Comparison of ENCODE assay signal across 8 mouse cellular contexts in genomic region chr15:91572421-91573069, GRCm38 (mm10). TPM values are rescaled to one million over a fixed set of nuclear protein-coding genes. Genes with fewer than 3 reads are reported as not detected.
A peak's percentile ranks its signal among the peaks of the same experiment; 100 is the strongest.
DNase-seq lines count a peak whose midpoint lies in the region; ATAC-seq and TF ChIP-seq lines count a peak whose summit lies in the region.

No protein-coding gene starts in this region.

- no peaks in the 10 kb centered on the region for H3K36me3 ChIP-seq in heart, adult 2 months (ENCODE audit: control insufficient read depth, insufficient read depth, low read length)
- H3K36me3 ChIP-seq in kidney, embryonic 16.5 days (ENCODE audit: insufficient read depth, low read length) = no peaks in the 10 kb centered on the region
- no peaks in the 10 kb centered on the region for H3K36me3 ChIP-seq in splenic B cell, adult 2 months (ENCODE audit: control insufficient read depth, insufficient read depth, low read length, poor library complexity, severe bottlenecking)

- no peak for TF ChIP-seq POLR2A in heart, adult 2 months (IDR thresholded peaks at IDR 0.05; ENCODE audit: insufficient read depth, low read depth, low read length)

- WGBS in heart, adult 2 months = under 1% methylated on average over 91 of the region's 91 CpGs
- WGBS in kidney, embryonic 16.5 days = under 1% methylated on average over 90 of the region's 91 CpGs

- no peak for TF ChIP-seq EP300 in heart, adult 2 months (IDR thresholded peaks at IDR 0.05; ENCODE audit: insufficient read depth, low read depth, low read length)

- DNase-seq in urinary bladder, postnatal 14 days (ENCODE audit: low spot score) = peak; percentile 19
- DNase-seq in urinary bladder, postnatal 10 days (ENCODE audit: low spot score) = no peak
- peak; percentile 52 to 57 for DNase-seq in cerebellum, postnatal 36 days
- DNase-seq in heart, adult 2 months = peak in 1 of 2 experiments; percentile 49
- peak; percentile 27 for DNase-seq in lung, postnatal 36 days
- peak; percentile 47 for DNase-seq in splenic B cell, adult 2 months (ENCODE audit: low read depth, low spot score)

- no peaks in the 10 kb centered on the region for H3K79me2 ChIP-seq in heart, adult 2 months (replicated peaks; ENCODE audit: control insufficient read depth, insufficient read depth, low read length)

- no peak for TF ChIP-seq CTCF in heart, adult 2 months (IDR thresholded peaks at IDR 0.05)

- H3K4me3 ChIP-seq in heart, adult 2 months = peak overlapping the region; percentile 58
- peak overlapping the region; percentile 78 for H3K4me3 ChIP-seq in kidney, embryonic 16.5 days (ENCODE audit: low read length)

- H3K4me1 ChIP-seq in heart, adult 2 months (ENCODE audit: control insufficient read depth, insufficient read depth, low read length) = peaks cover 2% of the 10 kb centered on the region
- peaks cover 12% of the 10 kb centered on the region; the same call in 1 of the 2 replicates for H3K4me1 ChIP-seq in kidney, embryonic 16.5 days (ENCODE audit: insufficient read depth, low read length)

- no peaks in the 10 kb centered on the region for H3K9me3 ChIP-seq in kidney, embryonic 16.5 days (ENCODE audit: low read length)

- H3K9ac ChIP-seq in heart, adult 2 months (ENCODE audit: low read depth, low read length) = peak overlapping the region; percentile 67
- H3K9ac ChIP-seq in kidney, embryonic 16.5 days (replicated peaks; ENCODE audit: low read length) = peak overlapping the region; percentile 80

- ATAC-seq in kidney, embryonic 16.5 days (ENCODE audit: low FRiP score, low TSS enrichment) = peak; percentile 92
- ATAC-seq in activated CD4-positive, CD25-positive, alpha-beta regulatory T cell, adult 4 months = no peak

- intact Hi-C loops in heart, adult 2 months (cut with DNase I) = loop anchor here (1.0 to 5.0 kb wide), 2 partner anchors 100 to 268 kb away; partner anchors contain the start of gene Lrrk2

- H3K27me3 ChIP-seq in heart, adult 2 months (ENCODE audit: control insufficient read depth, insufficient read depth, low read length) = no peaks in the 10 kb centered on the region
- peaks cover 3% of the 10 kb centered on the region; the same call in 1 of the 2 replicates for H3K27me3 ChIP-seq in kidney, embryonic 16.5 days (ENCODE audit: insufficient read depth, low read length)
- H3K27me3 ChIP-seq in splenic B cell, adult 2 months (ENCODE audit: control insufficient read depth, insufficient read depth, low read length, poor library complexity, severe bottlenecking) = peaks cover 1% of the 10 kb centered on the region

- peak overlapping the region; percentile 96 for H3K4me2 ChIP-seq in kidney, embryonic 16.5 days (replicated peaks; ENCODE audit: low read depth, low read length)

- H3K27ac ChIP-seq in heart, adult 2 months = peak overlapping the region; percentile 36
- peak overlapping the region; percentile 58; the same call in 1 of the 2 replicates for H3K27ac ChIP-seq in kidney, embryonic 16.5 days (ENCODE audit: low read length)

RNA-seq across cellular contexts. Expression of gene Slc2a13, which starts 0.5 kb away (rescaled TPM):
- under 1 TPM; 0.84 to 0.98 TPM for total RNA-seq in heart, adult 2 months (2021)
- polyA plus RNA-seq in heart, adult 2 months (2012; rRNA removed) = 0.41 and 0.53 TPM in 2 replicates
- 1.7 and 1.9 TPM in 2 replicates for polyA plus RNA-seq in kidney, embryonic 16.5 days (2015; fragmentation: Nextera tagmentation; extraction: Ambion mirVana)
- under 1 TPM in 1 of 2 experiments, not detected in 1; 0.13 TPM for polyA plus RNA-seq in activated CD4-positive, CD25-positive, alpha-beta regulatory T cell, adult 4 months (2017; shearing (Covaris generic))
